Mouse (Mus musculus): ENCODE measurements around the gene Rnf168. TPM values are rescaled to one million over a fixed set of nuclear protein-coding genes. Genes with fewer than 3 reads are reported as not detected.

Rnf168 gene
- polyA plus RNA-seq, 1 experiment from 2014 or later, result 23.2 TPM

GRCm38 (mm10) chr16:32332556-32333511 lies 55.6 kb downstream of the Rnf168 start:
- Histone ChIP-seq H3K4me1 (ENCODE audit: control insufficient read depth, insufficient read depth, low read length) (peaks cover 3% of the 10 kb centered on the region; the same call in 1 of the 2 replicates), H3K36me3 (ENCODE audit: control insufficient read depth, insufficient read depth, low read length) (no peaks in the 10 kb centered on the region), H3K4me3 (ENCODE audit: low read depth, low read length) (peak overlapping the region; percentile 99), H3K4me2 (ENCODE audit: low read depth, low read length) (peak overlapping the region; percentile 42), H3K27me3 (ENCODE audit: control insufficient read depth, insufficient read depth, low read length) (no peaks in the 10 kb centered on the region; the same call in 1 of the 2 replicates), H3K9me3 (ENCODE audit: control insufficient read depth, low read length) (no peaks in the 10 kb centered on the region), H3K9ac (replicated peaks; ENCODE audit: low read depth, low read length) (peak overlapping the region; percentile 96), H3K27ac (ENCODE audit: low read depth, low read length) (peak overlapping the region; percentile 95)
- WGBS, result under 1% methylated on average over 51 of the region's 54 CpGs
- peak; percentile 81 for ATAC-seq (ENCODE audit: low read depth)

- Histone ChIP-seq H3K9me3 (ENCODE audit: control insufficient read depth, low read length) (no peaks in the 10 kb centered on the region), H3K9ac (replicated peaks; ENCODE audit: low read depth, low read length) (no peak overlapping the region), H3K27me3 (ENCODE audit: control insufficient read depth, insufficient read depth, low read length) (no peaks in the 10 kb centered on the region; the same call in 1 of the 2 replicates), H3K27ac (ENCODE audit: low read depth, low read length) (no peak overlapping the region), H3K4me3 (ENCODE audit: low read depth, low read length) (no peak overlapping the region), H3K4me1 (ENCODE audit: control insufficient read depth, insufficient read depth, low read length) (peaks cover 5% of the 10 kb centered on the region; the same call in 1 of the 2 replicates), H3K36me3 (ENCODE audit: control insufficient read depth, insufficient read depth, low read length) (no peaks in the 10 kb centered on the region), H3K4me2 (ENCODE audit: low read depth, low read length) (no peak overlapping the region)
- ATAC-seq (ENCODE audit: low read depth), result no peak
- 98% methylated on average over 5 of the region's 5 CpGs for WGBS
These were observed 57.9 kb downstream of the Rnf168 start for GRCm38 (mm10) chr16:32335146-32335545.

- Histone ChIP-seq H3K4me1 (ENCODE audit: control insufficient read depth, insufficient read depth, low read length) (peaks cover 2% of the 10 kb centered on the region; the same call in 1 of the 2 replicates), H3K9me3 (ENCODE audit: control insufficient read depth, low read length) (no peaks in the 10 kb centered on the region), H3K27ac (ENCODE audit: low read depth, low read length) (no peak overlapping the region), H3K4me2 (ENCODE audit: low read depth, low read length) (no peak overlapping the region), H3K9ac (replicated peaks; ENCODE audit: low read depth, low read length) (no peak overlapping the region), H3K4me3 (ENCODE audit: low read depth, low read length) (no peak overlapping the region), H3K27me3 (ENCODE audit: control insufficient read depth, insufficient read depth, low read length) (no peaks in the 10 kb centered on the region; the same call in 1 of the 2 replicates), H3K36me3 (ENCODE audit: control insufficient read depth, insufficient read depth, low read length) (no peaks in the 10 kb centered on the region)
- no peak for ATAC-seq (ENCODE audit: low read depth)
- 82% methylated on average over 7 of the region's 7 CpGs for WGBS
These were observed 58.9 kb downstream of the Rnf168 start for GRCm38 (mm10) chr16:32336026-32336780.

DNA sequence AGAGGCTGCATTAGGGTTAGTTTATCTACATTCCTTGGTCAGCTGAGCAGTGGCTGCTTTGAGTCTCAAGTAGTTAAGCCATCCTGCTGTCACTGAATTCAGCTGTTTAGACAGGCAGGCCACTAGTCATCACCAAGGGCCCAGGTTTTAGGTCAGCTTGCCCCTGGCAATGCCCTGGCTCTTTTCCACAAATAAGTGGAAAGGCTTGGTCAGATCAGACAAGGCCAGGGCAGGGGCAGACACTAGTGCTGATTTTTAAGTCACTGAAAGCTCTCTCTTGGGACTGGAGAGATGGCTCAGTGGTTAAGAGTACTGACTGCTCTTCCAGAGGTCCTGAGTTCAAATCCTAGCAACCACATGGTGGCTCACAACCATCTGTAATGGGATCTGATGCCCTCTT lies 59.7 kb downstream of the Rnf168 start:
- H3K4me3 ChIP-seq (ENCODE audit: low read depth, low read length), result no peak overlapping the region
- no peaks in the 10 kb centered on the region for H3K9me3 ChIP-seq (ENCODE audit: control insufficient read depth, low read length)
- H3K27me3 ChIP-seq (ENCODE audit: control insufficient read depth, insufficient read depth, low read length), result no peaks in the 10 kb centered on the region; the same call in 1 of the 2 replicates
- peaks cover 2% of the 10 kb centered on the region; the same call in 1 of the 2 replicates for H3K4me1 ChIP-seq (ENCODE audit: control insufficient read depth, insufficient read depth, low read length)
- H3K4me2 ChIP-seq (ENCODE audit: low read depth, low read length), result no peak overlapping the region
- ATAC-seq (ENCODE audit: low read depth), result no peak
- H3K9ac ChIP-seq (replicated peaks; ENCODE audit: low read depth, low read length), result no peak overlapping the region
- H3K36me3 ChIP-seq (ENCODE audit: control insufficient read depth, insufficient read depth, low read length), result no peaks in the 10 kb centered on the region
- no peak overlapping the region for H3K27ac ChIP-seq (ENCODE audit: low read depth, low read length)

GRCm38 (mm10) chr16:32340451-32340850 lies 63.2 kb downstream of the Rnf168 start:
- Histone ChIP-seq H3K9ac (replicated peaks; ENCODE audit: low read depth, low read length) (no peak overlapping the region), H3K4me1 (ENCODE audit: control insufficient read depth, insufficient read depth, low read length) (peaks cover 2% of the 10 kb centered on the region; the same call in 1 of the 2 replicates), H3K36me3 (ENCODE audit: control insufficient read depth, insufficient read depth, low read length) (no peaks in the 10 kb centered on the region), H3K4me2 (ENCODE audit: low read depth, low read length) (no peak overlapping the region), H3K27me3 (ENCODE audit: control insufficient read depth, insufficient read depth, low read length) (no peaks in the 10 kb centered on the region), H3K4me3 (ENCODE audit: low read depth, low read length) (no peak overlapping the region), H3K9me3 (ENCODE audit: control insufficient read depth, low read length) (no peaks in the 10 kb centered on the region), H3K27ac (ENCODE audit: low read depth, low read length) (no peak overlapping the region)
- 93% methylated on average over 1 of the region's 1 CpGs for WGBS
- ATAC-seq (ENCODE audit: low read depth), result no peak

DNA sequence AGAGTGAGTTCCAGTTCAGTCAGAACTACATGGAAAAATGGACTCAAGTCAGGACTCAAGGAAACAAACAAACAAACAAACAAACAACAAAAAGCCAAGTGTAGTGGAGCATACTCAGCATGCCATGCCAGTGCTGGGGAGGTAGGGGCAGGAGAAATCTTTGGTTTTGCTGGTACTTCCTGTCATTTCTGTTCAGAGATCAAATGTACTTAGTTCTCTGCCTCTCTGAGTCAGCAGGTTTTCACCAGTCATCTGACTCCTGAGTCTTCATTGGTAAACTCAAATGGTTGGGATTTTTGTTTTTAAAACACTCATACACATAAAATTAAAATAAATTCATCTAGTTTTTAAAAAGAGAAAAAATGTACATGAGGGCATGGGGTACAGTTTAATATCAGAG lies 68.3 kb downstream of the Rnf168 start:
- ATAC-seq (ENCODE audit: low read depth), result no peak
- Histone ChIP-seq H3K27ac (ENCODE audit: low read depth, low read length) (no peak overlapping the region), H3K4me2 (ENCODE audit: low read depth, low read length) (no peak overlapping the region), H3K36me3 (ENCODE audit: control insufficient read depth, insufficient read depth, low read length) (no peaks in the 10 kb centered on the region), H3K27me3 (ENCODE audit: control insufficient read depth, insufficient read depth, low read length) (no peaks in the 10 kb centered on the region), H3K9ac (replicated peaks; ENCODE audit: low read depth, low read length) (no peak overlapping the region), H3K9me3 (ENCODE audit: control insufficient read depth, low read length) (no peaks in the 10 kb centered on the region), H3K4me3 (ENCODE audit: low read depth, low read length) (no peak overlapping the region), H3K4me1 (ENCODE audit: control insufficient read depth, insufficient read depth, low read length) (no peaks in the 10 kb centered on the region)

DNA sequence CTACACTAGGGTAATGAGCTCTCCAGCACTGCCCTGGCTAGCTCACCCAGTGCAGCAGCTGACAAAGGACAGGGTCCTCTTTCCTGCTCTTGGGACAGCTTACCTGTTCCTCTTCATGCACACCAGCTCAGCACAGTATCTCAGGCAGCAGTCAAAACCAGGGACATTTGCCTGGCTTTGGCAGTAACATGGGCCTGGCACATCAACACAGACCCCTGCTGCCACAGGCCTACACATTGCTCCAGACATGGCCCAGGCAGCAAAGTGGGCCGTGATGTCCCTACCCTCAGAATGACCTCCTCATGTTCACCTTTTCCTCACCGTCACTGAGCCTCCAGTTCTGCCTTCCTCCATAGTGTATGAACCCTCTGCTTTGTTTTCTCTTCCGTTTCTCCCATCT lies 73.5 kb downstream of the Rnf168 start:
- WGBS, result 95% methylated on average over 3 of the region's 3 CpGs
- no peak overlapping the region for H3K4me2 ChIP-seq (ENCODE audit: low read depth, low read length)
- no peak overlapping the region for H3K4me3 ChIP-seq (ENCODE audit: low read depth, low read length)
- H3K27ac ChIP-seq (ENCODE audit: low read depth, low read length), result no peak overlapping the region
- H3K4me1 ChIP-seq (ENCODE audit: control insufficient read depth, insufficient read depth, low read length), result no peaks in the 10 kb centered on the region
- no peaks in the 10 kb centered on the region for H3K9me3 ChIP-seq (ENCODE audit: control insufficient read depth, low read length)
- ATAC-seq (ENCODE audit: low read depth), result no peak
- H3K27me3 ChIP-seq (ENCODE audit: control insufficient read depth, insufficient read depth, low read length), result no peaks in the 10 kb centered on the region
- H3K36me3 ChIP-seq (ENCODE audit: control insufficient read depth, insufficient read depth, low read length), result peaks cover 14% of the 10 kb centered on the region; the same call in 1 of the 2 replicates
- H3K9ac ChIP-seq (replicated peaks; ENCODE audit: low read depth, low read length), result no peak overlapping the region
